Mouse (Mus musculus): ENCODE measurements around the gene Olfml2a. TPM values are rescaled to one million over a fixed set of nuclear protein-coding genes. Genes with fewer than 3 reads are reported as not detected.

Gene Olfml2a
- polyA plus RNA-seq, 1 experiment from 2014 or later, result 5.4 TPM

DNA sequence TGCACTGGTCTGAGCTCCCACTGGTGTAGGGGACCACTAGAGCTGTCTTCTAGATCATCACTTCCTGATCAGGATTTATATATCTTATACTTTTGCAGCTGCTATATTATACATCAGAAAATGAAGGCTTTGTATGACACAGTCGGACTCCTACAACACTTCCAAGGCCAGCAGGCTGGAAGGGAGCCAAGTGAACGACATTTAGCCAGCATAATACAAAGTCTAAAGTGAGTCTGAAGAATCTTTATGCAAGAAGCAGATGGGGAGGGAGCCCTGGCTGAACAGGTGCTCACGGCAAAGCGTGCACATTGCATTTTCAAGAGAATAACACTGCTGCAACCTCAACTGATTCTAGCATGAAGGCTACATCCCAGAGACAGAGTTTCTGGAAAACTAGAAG, 60.7 kb downstream of the Olfml2a start:
- peaks cover 5% of the 10 kb centered on the region; the same call in 1 of the 2 replicates for H3K27me3 ChIP-seq
- H3K36me3 ChIP-seq, result no peaks in the 10 kb centered on the region
- no peak for ATAC-seq (ENCODE audit: low FRiP score)
- H3K9ac ChIP-seq, result no peak overlapping the region
- no peak overlapping the region for H3K4me2 ChIP-seq
- H3K4me3 ChIP-seq, result no peak overlapping the region
- 55% methylated on average over 4 of the region's 4 CpGs for WGBS
- H3K27ac ChIP-seq, result no peak overlapping the region
- no peaks in the 10 kb centered on the region for H3K9me3 ChIP-seq
- H3K4me1 ChIP-seq (replicated peaks), result peaks cover 7% of the 10 kb centered on the region

DNA sequence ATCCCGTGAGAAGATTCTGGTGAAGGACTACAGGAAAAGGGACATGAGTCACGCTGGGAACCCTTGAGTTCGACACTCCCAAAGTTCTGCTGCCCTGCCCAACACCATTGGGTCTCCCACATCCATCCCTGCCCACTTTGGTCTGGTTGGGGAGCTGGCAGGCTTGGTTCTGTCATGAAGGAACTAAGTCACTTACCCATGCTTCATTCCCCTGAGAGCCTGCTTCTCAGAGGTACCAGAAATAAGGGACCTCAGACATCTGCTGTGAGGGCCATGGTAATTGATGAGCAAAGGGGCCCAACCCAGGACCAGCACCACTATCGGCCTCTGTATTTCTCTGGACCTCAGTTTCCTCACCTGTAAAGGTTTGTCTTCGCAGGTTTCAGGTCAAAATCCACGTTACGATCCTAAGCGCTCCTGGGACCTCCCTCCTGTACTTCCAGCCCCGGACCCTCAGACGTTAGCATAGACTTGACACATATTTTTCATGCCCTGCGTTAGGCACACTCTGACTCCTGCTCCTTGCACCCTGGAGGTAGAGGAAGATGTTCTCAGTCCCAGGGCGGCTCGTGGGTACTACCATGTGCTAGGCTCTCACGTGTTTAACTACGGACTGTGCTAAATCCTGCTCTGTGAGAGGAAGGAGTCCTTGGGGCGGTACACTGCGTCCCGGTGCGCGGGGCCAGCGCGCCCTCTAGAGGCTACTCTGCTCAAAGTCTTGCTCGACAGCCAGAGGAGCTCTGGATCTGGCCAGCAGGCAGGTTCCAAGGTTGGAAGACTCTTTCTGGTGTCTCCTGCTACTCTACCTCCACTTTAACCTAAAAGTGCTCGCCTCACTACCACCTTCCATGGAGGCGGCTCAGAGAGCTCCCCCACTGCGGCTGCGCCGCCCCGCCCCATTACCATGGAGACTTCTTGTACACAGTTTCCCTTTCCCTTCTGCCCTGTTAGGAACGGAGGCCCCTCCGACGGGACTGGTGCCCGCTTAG, 65.9 kb downstream of the Olfml2a start, which contains the start of gene Wdr38:
TSS of gene Wdr38 (plus strand) at position 91 of the 989 bp plus-strand sequence.
- peaks cover 34% of the 10 kb centered on the region for H3K36me3 ChIP-seq
- WGBS, result 17% methylated on average over 33 of the region's 33 CpGs
- H3K4me2 ChIP-seq, result peak within 1 kb of the TSS; percentile 43
- no peaks in the 10 kb centered on the region for H3K9me3 ChIP-seq
- peak; percentile 92 for ATAC-seq (ENCODE audit: low FRiP score)
- peak within 1 kb of the TSS; percentile 67 for H3K9ac ChIP-seq
- H3K4me3 ChIP-seq, result peak within 1 kb of the TSS; percentile 30
- H3K27ac ChIP-seq, result peak within 1 kb of the TSS; percentile 56; the same call in 1 of the 2 replicates
- H3K4me1 ChIP-seq (replicated peaks), result peaks cover 15% of the 10 kb centered on the region
- peaks cover 5% of the 10 kb centered on the region; the same call in 1 of the 2 replicates for H3K27me3 ChIP-seq

GRCm38 (mm10) chr2:38999381-38999780, 67.6 kb downstream of the Olfml2a start:
- no peak overlapping the region for H3K4me3 ChIP-seq
- no peak overlapping the region for H3K9ac ChIP-seq
- no peak overlapping the region for H3K27ac ChIP-seq
- no peak overlapping the region for H3K4me2 ChIP-seq
- H3K9me3 ChIP-seq, result no peaks in the 10 kb centered on the region
- peaks cover 5% of the 10 kb centered on the region; the same call in 1 of the 2 replicates for H3K27me3 ChIP-seq
- 59% methylated on average over 4 of the region's 4 CpGs for WGBS
- no peak for ATAC-seq (ENCODE audit: low FRiP score)
- H3K4me1 ChIP-seq (replicated peaks), result peaks cover 29% of the 10 kb centered on the region
- H3K36me3 ChIP-seq, result peaks cover 46% of the 10 kb centered on the region

DNA sequence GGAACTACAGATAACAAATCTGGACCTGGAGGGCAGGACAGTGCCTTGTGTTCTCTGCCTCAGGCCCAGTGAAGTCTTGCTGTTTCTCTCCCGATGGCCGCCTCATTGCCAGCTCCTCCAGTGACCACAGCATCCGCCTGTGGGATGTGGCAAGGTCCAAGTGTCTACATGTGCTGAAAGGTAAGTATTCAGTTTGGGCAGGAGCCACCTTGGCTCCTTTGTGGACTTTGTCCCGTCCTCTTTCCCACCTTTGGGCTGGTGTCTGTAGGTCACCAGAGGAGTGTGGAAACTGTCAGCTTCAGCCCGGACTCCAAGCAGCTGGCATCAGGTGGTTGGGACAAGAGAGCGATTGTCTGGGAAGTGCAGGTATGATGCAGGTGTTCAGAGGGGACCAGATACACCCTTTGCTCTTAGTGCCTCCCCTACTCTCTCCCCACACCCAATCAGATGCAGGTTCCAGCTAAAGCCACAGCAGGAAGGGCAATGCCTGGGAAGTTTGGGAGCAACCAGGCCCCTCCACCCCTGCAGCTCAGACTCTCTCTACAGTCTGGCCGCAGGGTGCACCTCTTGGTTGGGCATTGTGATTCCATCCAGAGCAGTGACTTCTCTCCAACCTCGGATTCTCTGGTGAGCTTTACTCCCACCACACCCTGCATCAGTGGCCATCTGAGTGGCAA, 68.3 kb downstream of the Olfml2a start:
- Histone ChIP-seq H3K27me3 (peaks cover 5% of the 10 kb centered on the region; the same call in 1 of the 2 replicates), H3K9me3 (no peaks in the 10 kb centered on the region), H3K27ac (no peak overlapping the region), H3K4me3 (no peak overlapping the region), H3K36me3 (peaks cover 46% of the 10 kb centered on the region), H3K4me2 (no peak overlapping the region), H3K9ac (no peak overlapping the region; the same call in 1 of the 2 replicates), H3K4me1 (replicated peaks) (peaks cover 30% of the 10 kb centered on the region)
- ATAC-seq (ENCODE audit: low FRiP score), result no peak
- WGBS, result 67% methylated on average over 8 of the region's 8 CpGs

DNA sequence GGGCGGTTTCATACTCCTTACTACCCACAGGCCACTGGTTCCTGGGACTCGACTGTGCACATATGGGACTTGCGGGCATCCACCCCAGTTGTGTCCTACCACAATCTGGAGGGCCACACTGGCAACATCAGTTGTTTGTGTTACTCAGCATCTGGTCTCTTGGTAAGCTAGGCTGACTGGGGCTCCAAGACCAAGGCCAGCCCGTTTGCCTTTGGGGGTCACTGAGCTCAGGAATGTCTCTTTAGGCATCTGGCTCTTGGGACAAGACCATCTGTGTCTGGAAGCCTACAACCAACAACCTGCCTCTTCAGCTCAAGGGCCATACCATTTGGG, 68.8 kb downstream of the Olfml2a start:
- H3K36me3 ChIP-seq, result peaks cover 46% of the 10 kb centered on the region
- H3K9ac ChIP-seq, result no peak overlapping the region; the same call in 1 of the 2 replicates
- H3K4me1 ChIP-seq (replicated peaks), result peaks cover 31% of the 10 kb centered on the region
- no peaks in the 10 kb centered on the region for H3K9me3 ChIP-seq
- 87% methylated on average over 4 of the region's 4 CpGs for WGBS
- H3K27me3 ChIP-seq, result peaks cover 5% of the 10 kb centered on the region; the same call in 1 of the 2 replicates
- ATAC-seq (ENCODE audit: low FRiP score), result no peak
- no peak overlapping the region for H3K27ac ChIP-seq
- no peak overlapping the region for H3K4me3 ChIP-seq
- H3K4me2 ChIP-seq, result no peak overlapping the region

DNA sequence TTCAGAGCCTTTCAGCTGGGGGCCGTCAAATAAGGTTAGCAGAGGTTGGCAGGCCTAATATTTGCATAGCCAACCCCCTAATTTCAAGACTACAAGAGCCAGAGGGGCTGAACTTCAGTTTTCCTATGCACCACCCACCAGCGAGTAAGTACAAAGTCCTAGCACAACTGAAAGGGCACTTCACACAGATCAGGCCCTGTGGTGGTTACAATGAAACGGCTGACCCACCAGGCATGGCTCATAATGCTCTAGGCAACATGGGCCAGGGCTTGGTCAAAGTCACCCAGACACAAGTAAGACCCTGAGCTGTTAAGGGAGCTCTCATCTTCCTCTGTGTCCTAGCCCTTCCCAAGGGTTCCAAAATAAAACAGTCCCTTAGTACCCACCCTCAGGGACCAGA, 70.1 kb downstream of the Olfml2a start:
- Histone ChIP-seq H3K4me3 (no peak overlapping the region), H3K27ac (no peak overlapping the region), H3K9me3 (no peaks in the 10 kb centered on the region), H3K27me3 (peaks cover 3% of the 10 kb centered on the region; the same call in 1 of the 2 replicates), H3K9ac (peak overlapping the region; percentile 9; the same call in 1 of the 2 replicates), H3K4me1 (replicated peaks) (peaks cover 43% of the 10 kb centered on the region), H3K4me2 (no peak overlapping the region), H3K36me3 (peaks cover 46% of the 10 kb centered on the region)
- no peak for ATAC-seq (ENCODE audit: low FRiP score)
- WGBS, result 86% methylated on average over 3 of the region's 3 CpGs

- peak overlapping the region; percentile 95 for H3K4me2 ChIP-seq
- peaks cover 46% of the 10 kb centered on the region for H3K36me3 ChIP-seq
- no peaks in the 10 kb centered on the region for H3K27me3 ChIP-seq
- H3K4me3 ChIP-seq, result peak overlapping the region; percentile 61
- 57% methylated on average over 8 of the region's 8 CpGs for WGBS
- peak overlapping the region; percentile 39; the same call in 1 of the 2 replicates for H3K9ac ChIP-seq
- no peak for ATAC-seq (ENCODE audit: low FRiP score)
- H3K27ac ChIP-seq, result no peak overlapping the region
- H3K9me3 ChIP-seq, result no peaks in the 10 kb centered on the region
- peaks cover 43% of the 10 kb centered on the region for H3K4me1 ChIP-seq (replicated peaks)
Measured at GRCm38 (mm10) chr2:39003106-39003505, 71.3 kb downstream of the Olfml2a start.

- H3K9ac ChIP-seq, result peak overlapping the region; percentile 92
- H3K9me3 ChIP-seq, result no peaks in the 10 kb centered on the region
- H3K36me3 ChIP-seq, result peaks cover 46% of the 10 kb centered on the region
- 73% methylated on average over 5 of the region's 5 CpGs for WGBS
- H3K4me1 ChIP-seq (replicated peaks), result peaks cover 41% of the 10 kb centered on the region
- H3K4me2 ChIP-seq, result peak overlapping the region; percentile 95
- ATAC-seq (ENCODE audit: low FRiP score), result no peak
- no peak overlapping the region for H3K27ac ChIP-seq
- no peaks in the 10 kb centered on the region for H3K27me3 ChIP-seq
- peak overlapping the region; percentile 61 for H3K4me3 ChIP-seq
Measured at GRCm38 (mm10) chr2:39003512-39003911, 71.7 kb downstream of the Olfml2a start.

DNA sequence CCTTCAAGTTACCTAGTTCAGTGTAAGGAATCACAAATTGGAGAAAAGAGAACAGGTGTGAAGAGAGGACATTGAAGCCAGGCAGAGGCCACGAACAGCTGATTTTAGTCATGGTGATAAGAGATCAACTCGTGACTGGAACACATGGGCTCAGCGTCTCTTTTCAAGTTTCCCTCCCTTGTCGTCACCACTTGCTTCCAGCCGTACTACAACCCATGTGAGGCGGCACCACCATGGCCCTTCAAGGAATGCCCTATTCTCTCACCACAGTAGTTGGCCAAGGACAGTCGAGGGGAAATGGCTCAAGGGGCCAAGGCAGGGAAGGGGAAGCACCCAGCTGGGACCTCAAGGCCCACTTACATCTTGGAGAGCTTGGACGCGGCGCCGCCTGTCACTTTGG, 72.6 kb downstream of the Olfml2a start:
- H3K4me3 ChIP-seq, result peak overlapping the region; percentile 61

GRCm38 (mm10) chr2:39004880-39005435, 73.2 kb downstream of the Olfml2a start, which contains the start of gene Arpc5l:
Gene Arpc5l (plus strand): TSS chr2:39005348.
- Histone ChIP-seq H3K9ac (peak within 1 kb of the TSS; percentile 92), H3K4me1 (replicated peaks) (peaks cover 54% of the 10 kb centered on the region), H3K27me3 (no peaks in the 10 kb centered on the region), H3K9me3 (no peaks in the 10 kb centered on the region), H3K27ac (peak within 1 kb of the TSS; percentile 94), H3K4me2 (peak within 1 kb of the TSS; percentile 95), H3K36me3 (peaks cover 40% of the 10 kb centered on the region), H3K4me3 (peak within 1 kb of the TSS; percentile 61)
- under 1% methylated on average over 51 of the region's 58 CpGs for WGBS
- peak; percentile 87 for ATAC-seq (ENCODE audit: low FRiP score)

More for the DNA sequence above, 72.6 kb downstream of the Olfml2a start:
- H3K36me3 ChIP-seq, result peaks cover 45% of the 10 kb centered on the region
- peak overlapping the region; percentile 92 for H3K9ac ChIP-seq
- peak; percentile 5; the same call in 1 of the 2 replicates for ATAC-seq (ENCODE audit: low FRiP score)
- peak overlapping the region; percentile 94 for H3K27ac ChIP-seq
- H3K9me3 ChIP-seq, result no peaks in the 10 kb centered on the region
- WGBS, result 0% methylated on average over 11 of the region's 11 CpGs
- H3K27me3 ChIP-seq, result no peaks in the 10 kb centered on the region
- peak overlapping the region; percentile 95 for H3K4me2 ChIP-seq
- peaks cover 50% of the 10 kb centered on the region for H3K4me1 ChIP-seq (replicated peaks)

DNA sequence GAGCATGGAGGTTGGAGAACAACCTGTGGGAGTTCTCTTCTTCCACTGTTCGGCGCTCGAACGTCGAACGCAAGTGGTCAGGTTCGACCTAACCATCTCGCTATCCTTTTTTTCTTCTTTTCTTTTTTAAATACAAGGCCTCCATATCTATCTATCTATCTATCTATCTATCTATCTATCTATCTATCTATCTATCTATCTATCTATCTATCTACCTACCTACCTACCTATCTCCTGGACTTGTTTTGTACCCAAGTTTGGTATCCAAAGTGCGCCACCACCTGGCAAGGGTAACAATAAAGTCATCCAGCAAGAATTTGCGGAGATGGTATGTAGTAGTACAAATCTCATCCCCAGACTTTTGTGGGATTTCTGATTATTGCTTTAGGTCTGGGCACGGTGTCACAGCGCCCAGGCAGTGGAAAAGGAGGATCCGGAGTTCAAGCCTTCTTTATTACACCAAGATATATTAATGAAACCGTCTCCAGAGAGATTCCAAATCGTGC, 73.8 kb downstream of the Olfml2a start, which contains the start of gene Rpl35:
TSS of gene Rpl35 (minus strand) at position 51 of the 506 bp plus-strand sequence.
- Histone ChIP-seq H3K27me3 (no peaks in the 10 kb centered on the region), H3K4me2 (peak within 1 kb of the TSS; percentile 95), H3K9me3 (no peaks in the 10 kb centered on the region), H3K4me1 (replicated peaks) (peaks cover 60% of the 10 kb centered on the region), H3K4me3 (peak within 1 kb of the TSS; percentile 61), H3K9ac (peak within 1 kb of the TSS; percentile 92), H3K27ac (peak within 1 kb of the TSS; percentile 94), H3K36me3 (peaks cover 33% of the 10 kb centered on the region)
- 13% methylated on average over 15 of the region's 15 CpGs for WGBS
- no peak for ATAC-seq (ENCODE audit: low FRiP score)
